Mouse (Mus musculus): Measurements from ENCODE around the gene Krt25.

DNA sequence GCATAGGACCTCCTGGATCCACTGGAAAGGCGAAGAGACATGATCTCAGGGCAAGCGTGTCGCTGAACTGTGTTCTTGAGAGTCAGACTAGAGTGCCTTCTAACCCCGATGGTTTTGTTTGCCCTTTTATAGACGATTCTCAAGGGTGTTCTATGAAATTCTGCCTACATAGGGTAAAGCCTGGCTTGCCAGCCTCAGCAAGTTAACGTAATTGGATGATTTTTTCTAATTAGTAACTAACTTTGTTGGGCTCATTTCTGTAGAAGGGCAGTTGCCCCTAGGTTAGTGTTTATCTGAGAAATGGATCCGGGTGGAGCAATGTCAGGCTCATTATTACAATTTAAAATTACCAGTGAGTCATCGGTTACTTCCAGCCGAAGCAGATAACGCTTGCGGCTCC lies at the start of gene Krt25:
- no peak for TF ChIP-seq POLR2A (IDR thresholded peaks at IDR 0.05; ENCODE audit: control insufficient read depth, low read depth, low read length)
- TF ChIP-seq CTCF (IDR thresholded peaks at IDR 0.05; ENCODE audit: control insufficient read depth, insufficient read depth, insufficient replicate concordance, low read depth, low read length), result no peak

All from testis, adult 2 months (tissue).